ENCODE assay signal across 23 mouse cellular contexts in genomic region chr2:129525644-129526043, GRCm38 (mm10). TPM values are rescaled to one million over a fixed set of nuclear protein-coding genes. Genes with fewer than 3 reads are reported as not detected.
DNase-seq lines count a peak whose midpoint lies in the region; ATAC-seq lines count a peak whose summit lies in the region.
"Had no signal": no experiment of that assay in that cellular context is flagged by ENCODE, and none has a peak within 500 bp of the region (broad histone marks: within the 10 kb centered on the region; RNA-seq: fewer than 3 reads in every experiment).

No protein-coding gene starts in this region.

- no peak for DNase-seq in liver, embryonic 13.5 days
- no peak for DNase-seq in liver
- DNase-seq in limb, embryonic 10.5 days (ENCODE audit: low spot score), result peak; percentile 12
- no peak for DNase-seq in adrenal gland, adult 18-20 months (ENCODE audit: low spot score in 2 of 2)
- DNase-seq in lung, postnatal 25 days (ENCODE audit: low spot score), result no peak
- DNase-seq: adrenal gland, adult 2 months; adrenal gland, postnatal 36 days; cerebellum, postnatal 25 days; gastrocnemius, postnatal 10 days had no signal

- ATAC-seq in liver, embryonic 13.5 days (ENCODE audit: low read depth), result 0 out of 2 replicates have a peak, but pooled peaks have one; percentile 14
- peak; percentile 56 for ATAC-seq in liver, embryonic 16.5 days (ENCODE audit: low read depth)
- ATAC-seq: activated CD4-positive, CD25-positive, alpha-beta regulatory T cell, adult 4 months; forebrain, embryonic 16.5 days; Patski had no signal

- H3K36me3 ChIP-seq in liver, embryonic 13.5 days, result no peaks in the 10 kb centered on the region
- H3K36me3 ChIP-seq in limb, embryonic 10.5 days, result no peaks in the 10 kb centered on the region
- no peaks in the 10 kb centered on the region for H3K36me3 ChIP-seq in liver, embryonic 16.5 days (ENCODE audit: control insufficient read depth, insufficient read depth)
- H3K36me3 ChIP-seq: embryonic facial prominence, embryonic 12.5 days; heart, embryonic 12.5 days; hindbrain, embryonic 10.5 days had no signal

- no peak overlapping the region for H3K4me2 ChIP-seq in liver, embryonic 13.5 days
- H3K4me2 ChIP-seq in liver, embryonic 16.5 days (ENCODE audit: low read depth, low read length), result no peak overlapping the region
- H3K4me2 ChIP-seq: embryonic facial prominence, embryonic 12.5 days; heart, embryonic 12.5 days; hindbrain, embryonic 14.5 days had no signal

- H3K9me3 ChIP-seq in liver, embryonic 13.5 days (replicated peaks), result no peaks in the 10 kb centered on the region
- H3K9me3 ChIP-seq in limb, embryonic 10.5 days (replicated peaks), result no peaks in the 10 kb centered on the region
- no peaks in the 10 kb centered on the region for H3K9me3 ChIP-seq in liver, embryonic 16.5 days (replicated peaks; ENCODE audit: control insufficient read depth, low read length)
- H3K9me3 ChIP-seq: embryonic facial prominence, embryonic 12.5 days; hindbrain, embryonic 10.5 days had no signal

- H3K4me3 ChIP-seq in liver, embryonic 13.5 days (replicated peaks), result no peak overlapping the region
- no peak overlapping the region for H3K4me3 ChIP-seq in limb, embryonic 10.5 days
- H3K4me3 ChIP-seq in liver, embryonic 16.5 days (ENCODE audit: low read depth, low read length), result no peak overlapping the region
- H3K4me3 ChIP-seq: embryonic facial prominence, embryonic 12.5 days; heart, embryonic 12.5 days; hindbrain, embryonic 10.5 days had no signal

- peaks cover 15% of the 10 kb centered on the region; the same call in 1 of the 2 replicates for H3K4me1 ChIP-seq in liver, embryonic 13.5 days (replicated peaks)
- peaks cover 11% of the 10 kb centered on the region for H3K4me1 ChIP-seq in limb, embryonic 10.5 days
- H3K4me1 ChIP-seq in liver, embryonic 16.5 days (ENCODE audit: control insufficient read depth, low read depth, low read length), result peaks cover 4% of the 10 kb centered on the region; the same call in 1 of the 2 replicates

- no peaks in the 10 kb centered on the region for H3K27me3 ChIP-seq in liver, embryonic 13.5 days
- no peaks in the 10 kb centered on the region for H3K27me3 ChIP-seq in limb, embryonic 10.5 days (ENCODE audit: low read depth, poor library complexity, severe bottlenecking)
- H3K27me3 ChIP-seq in liver, embryonic 16.5 days (ENCODE audit: control insufficient read depth, insufficient read depth, low read depth, low read length), result no peaks in the 10 kb centered on the region
- H3K27me3 ChIP-seq: CH12.LX; embryonic facial prominence, embryonic 12.5 days; heart, embryonic 12.5 days; Patski had no signal

- no peak overlapping the region for H3K9ac ChIP-seq in liver, embryonic 13.5 days
- H3K9ac ChIP-seq in liver, embryonic 16.5 days (ENCODE audit: low read depth, low read length), result no peak overlapping the region
- H3K9ac ChIP-seq: embryonic facial prominence, embryonic 12.5 days; heart, embryonic 12.5 days; hindbrain, embryonic 14.5 days had no signal

- H3K27ac ChIP-seq in liver, embryonic 13.5 days, result no peak overlapping the region
- no peak overlapping the region for H3K27ac ChIP-seq in limb, embryonic 10.5 days
- peak overlapping the region; percentile 10; the same call in 1 of the 2 replicates for H3K27ac ChIP-seq in liver, embryonic 16.5 days (ENCODE audit: low read length)
- H3K27ac ChIP-seq: embryonic facial prominence, embryonic 12.5 days; hindbrain, embryonic 10.5 days; hindbrain, embryonic 14.5 days had no signal

RNA-seq across cellular contexts. Expression of gene F830045P16Rik, which starts 10.8 kb away (rescaled TPM):
- polyA plus RNA-seq in liver, embryonic 13.5 days (2015; fragmentation: Nextera tagmentation; extraction: Ambion mirVana), result 0.06 TPM in 1 of 2 replicates, not detected in the other
- not detected in 2 replicates for polyA plus RNA-seq in limb, embryonic 10.5 days (2016; fragmentation: Nextera tagmentation; extraction: Ambion mirVana)
- polyA plus RNA-seq in liver, embryonic 16.5 days (2015; fragmentation: Nextera tagmentation; extraction: Ambion mirVana), result 0.05 TPM in 1 of 2 replicates, not detected in the other
- total RNA-seq in adrenal gland, adult 18-20 months (2021), result not detected
- total RNA-seq: adrenal gland, adult 2 months; adrenal gland, postnatal 36 days; CH12.LX; heart, postnatal 25 days had no signal
- polyA plus RNA-seq: activated CD4-positive, CD25-positive, alpha-beta regulatory T cell, adult 4 months; adrenal gland, adult 2 months; cortical plate, adult 2 months; embryonic facial prominence, embryonic 12.5 days; forebrain, embryonic 11.5 days; forebrain, embryonic 16.5 days; gonadal fat pad, adult 2 months; heart, embryonic 12.5 days; heart, embryonic 16.5 days; hindbrain, embryonic 10.5 days; hindbrain, embryonic 14.5 days; Patski had no signal
